Mouse (Mus musculus): ENCODE data around the gene Eif4e1b.

The Eif4e1b gene

DNA sequence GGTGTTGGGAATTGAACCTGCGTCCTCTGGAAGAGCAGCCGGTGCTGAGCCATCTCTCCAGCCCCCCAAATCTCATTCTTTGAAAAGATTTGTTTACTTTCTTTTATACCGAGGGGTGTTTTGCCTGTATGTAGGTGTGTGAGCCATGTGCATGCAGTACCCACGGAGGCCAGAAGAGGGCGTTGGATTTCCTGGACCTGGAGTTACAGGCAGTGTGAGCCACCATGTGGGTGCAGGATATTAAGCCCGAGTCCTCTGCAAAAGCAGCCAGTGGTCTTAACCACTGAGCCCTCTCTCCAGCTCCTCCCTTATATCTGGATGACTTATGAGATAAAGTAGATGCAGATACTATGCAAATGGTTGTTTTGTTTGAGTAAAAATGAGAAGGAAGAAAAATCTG, 19.2 kb downstream of the Eif4e1b start:
- no peak for DNase-seq

DNA sequence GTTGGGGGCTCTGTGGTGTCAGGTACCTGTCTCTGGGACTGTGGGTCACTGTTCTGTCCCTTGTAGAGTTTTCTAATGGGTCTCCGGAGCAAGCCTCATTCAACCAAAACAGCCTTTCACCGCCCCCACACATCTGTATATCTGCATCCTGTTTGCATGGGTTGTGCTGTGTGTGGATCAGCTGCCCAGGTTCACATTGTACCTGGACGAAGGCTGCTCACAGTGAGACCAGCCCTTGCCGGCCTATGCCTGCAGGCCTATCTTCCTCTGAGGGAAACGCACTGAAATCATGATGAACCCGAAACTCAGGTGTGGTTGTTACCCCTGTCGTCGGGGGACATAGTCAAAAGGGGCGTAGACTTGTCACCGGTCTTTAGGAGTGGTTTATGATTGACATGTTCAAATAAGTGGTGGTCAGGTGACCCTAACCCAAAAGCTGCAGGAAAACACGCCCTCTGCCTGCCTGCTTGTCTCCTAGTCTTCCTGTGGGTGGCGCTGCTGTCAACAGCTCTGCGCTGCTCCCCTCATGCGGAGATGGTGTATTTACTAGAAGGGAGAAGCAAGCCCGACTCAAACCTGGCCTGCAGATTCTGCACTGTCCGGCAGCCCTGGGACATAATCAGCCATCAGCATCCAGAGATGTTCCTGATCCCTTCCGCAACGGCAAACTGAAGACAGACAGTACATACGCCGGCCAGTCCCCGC, 21.5 kb downstream of the Eif4e1b start:
- DNase-seq = no peak

DNA sequence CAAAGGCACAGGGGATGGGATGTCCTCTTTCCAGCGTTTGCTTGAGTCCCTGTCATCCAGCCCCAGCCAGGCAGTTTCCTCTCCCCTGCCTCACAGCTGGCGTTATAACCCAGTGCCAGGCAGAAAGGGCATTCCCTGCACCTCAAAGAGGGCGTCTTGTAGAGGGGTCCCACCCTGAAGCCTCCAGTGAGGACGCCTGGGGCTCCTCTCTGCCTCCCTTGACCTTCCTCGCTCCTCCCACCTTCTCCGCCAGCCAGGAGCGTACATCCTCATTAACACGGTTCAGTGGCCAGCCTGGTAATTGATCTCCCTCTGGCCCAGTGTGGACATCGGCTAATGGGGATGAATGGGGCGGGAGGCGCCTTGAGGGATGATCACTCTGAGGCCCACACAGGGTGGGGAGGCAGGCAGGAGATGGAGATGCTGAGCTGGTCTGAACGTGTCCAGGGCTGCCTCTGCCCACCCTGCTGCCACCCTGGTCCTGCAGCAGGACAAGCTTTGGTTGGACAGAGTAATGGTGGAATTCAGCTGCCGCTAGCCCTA, 22.7 kb downstream of the Eif4e1b start:
- DNase-seq = no peak

DNA sequence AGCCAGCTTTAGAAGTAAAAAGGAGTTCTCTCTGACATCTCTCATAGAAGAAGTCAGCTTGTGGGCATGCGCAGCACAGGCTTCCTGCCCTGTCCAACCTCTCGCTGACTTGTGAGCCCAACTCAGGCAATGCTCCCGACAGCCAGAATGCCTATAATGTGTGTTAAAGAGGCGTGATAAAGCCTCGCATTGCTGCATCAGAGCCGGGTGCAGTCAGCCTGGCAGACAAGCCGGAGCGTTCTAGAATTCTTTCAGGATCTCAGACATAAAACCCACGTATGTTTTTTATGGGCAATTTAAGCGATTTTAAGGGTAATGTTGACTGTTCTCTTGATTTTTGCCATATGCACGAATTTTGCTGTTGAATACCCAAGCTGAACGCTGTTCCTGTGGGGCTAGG, 24.3 kb downstream of the Eif4e1b start:
- DNase-seq = no peak

DNA sequence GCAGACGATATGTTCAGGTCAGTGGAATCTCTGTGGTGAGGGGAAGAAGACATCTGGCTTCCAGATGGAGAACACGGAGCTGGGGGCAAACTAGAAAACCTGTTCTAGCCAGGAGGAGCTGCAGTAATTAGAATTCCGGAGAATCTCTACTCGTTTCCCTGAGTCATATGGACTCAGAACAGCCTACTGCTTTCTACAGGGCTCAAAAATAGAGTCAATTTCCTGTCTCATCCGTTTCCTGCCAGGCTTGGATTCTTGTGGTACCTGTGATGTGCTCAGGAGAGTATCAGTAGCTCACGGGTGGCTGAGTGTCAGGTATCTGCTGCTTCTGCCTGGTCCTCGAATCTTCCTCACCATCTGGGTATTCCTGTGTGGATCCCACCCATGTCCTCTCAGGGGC, 27.7 kb downstream of the Eif4e1b start:
- DNase-seq = no peak

DNA sequence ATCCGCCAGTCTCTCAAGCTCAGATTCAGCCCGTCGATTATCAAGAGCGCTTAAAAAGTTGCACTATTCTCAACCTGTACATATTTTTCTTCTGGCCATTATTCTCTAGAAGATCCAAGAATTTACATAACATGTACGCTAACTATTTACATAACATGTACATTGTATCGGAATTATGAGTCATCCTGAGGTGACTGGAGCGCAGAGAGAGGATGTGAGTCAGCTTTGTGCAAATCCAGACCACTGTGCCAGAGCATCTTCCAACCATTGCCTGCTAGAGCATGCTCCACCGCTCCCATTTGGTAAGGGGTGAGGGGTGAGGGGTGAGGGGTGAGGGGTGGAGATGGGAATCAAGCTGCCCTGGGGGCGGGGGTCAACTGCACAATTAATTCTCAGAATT, 29.6 kb downstream of the Eif4e1b start:
- DNase-seq = no peak

DNA sequence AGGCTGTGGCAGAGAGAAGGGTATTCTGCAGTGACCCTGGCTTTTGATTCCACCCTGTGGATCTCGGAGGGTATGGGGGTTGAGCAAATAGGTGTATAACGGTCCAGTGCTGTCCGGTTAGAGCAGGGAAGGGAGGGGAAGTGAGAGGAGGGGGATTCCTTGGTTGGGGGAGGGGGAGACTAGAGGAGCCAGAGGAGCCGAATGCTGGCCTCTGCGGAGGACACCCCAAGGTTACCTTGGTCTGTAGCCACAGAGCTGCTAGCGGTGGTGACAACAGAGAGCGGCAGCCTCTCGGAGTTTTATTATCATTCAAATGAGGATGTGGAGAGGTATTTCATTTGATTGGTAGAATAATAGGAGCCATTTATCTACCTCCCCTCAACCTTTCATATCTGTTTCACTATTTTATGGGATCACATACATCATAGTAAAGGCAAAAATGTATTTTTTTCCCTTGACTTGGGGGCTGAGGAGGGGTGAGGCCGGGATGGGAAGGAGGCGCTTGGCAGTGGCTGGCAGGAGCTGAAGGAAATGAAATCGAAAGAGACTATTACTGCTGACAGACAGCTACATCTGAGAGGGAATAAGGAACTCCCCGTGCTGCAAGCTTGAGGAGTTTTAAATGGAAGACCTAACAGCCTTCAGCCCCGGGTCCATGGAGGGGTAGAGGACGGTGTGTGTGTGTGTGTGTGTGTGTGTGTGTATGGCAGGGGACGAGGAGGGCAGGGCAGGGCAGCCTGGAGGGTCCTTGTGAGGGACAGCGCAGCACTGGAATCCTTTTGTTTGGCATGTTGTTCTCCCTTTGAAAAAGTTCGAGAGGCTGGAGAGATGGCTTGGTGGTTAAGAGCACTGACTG, 34.8 kb downstream of the Eif4e1b start:
- no peak for DNase-seq

DNA sequence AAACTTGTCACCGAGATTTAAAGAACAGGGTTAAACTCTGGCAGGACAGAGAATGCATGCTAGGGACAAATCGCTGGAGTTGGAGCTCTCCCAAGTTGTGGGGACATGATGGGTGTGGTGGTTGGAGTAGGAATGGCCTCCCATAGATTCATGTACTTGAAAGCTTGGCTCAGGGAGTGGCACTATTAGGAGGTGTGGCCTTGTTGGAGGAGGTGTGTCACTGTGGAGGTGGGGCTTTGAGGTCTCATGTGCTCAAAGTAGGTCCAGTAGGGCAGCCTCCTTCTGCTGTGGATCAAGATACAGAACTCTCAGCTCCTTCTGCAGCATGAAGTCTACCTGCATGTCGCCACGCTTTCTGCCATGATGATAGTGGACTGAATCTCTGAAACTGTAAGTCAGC, 37.3 kb downstream of the Eif4e1b start:
- DNase-seq = no peak

DNA sequence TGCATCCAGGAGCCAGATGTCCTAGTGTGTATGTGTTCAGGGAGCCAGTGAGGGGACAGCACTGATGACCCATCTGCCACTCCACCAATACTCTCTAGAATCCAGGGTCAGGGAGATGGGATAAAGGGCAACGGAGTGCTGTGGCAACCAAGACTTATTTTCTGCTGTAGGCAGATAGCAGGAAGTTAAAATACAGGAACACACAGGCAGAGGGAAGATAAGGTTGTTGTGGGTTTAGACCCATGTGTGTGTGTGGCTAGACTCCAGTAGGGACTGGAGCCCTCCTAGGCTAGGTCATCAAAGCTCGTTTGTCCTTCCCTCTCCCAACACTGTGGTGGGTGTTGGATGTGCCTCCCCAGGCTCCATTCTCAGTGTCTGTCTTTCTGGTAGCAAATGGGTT, 38.1 kb downstream of the Eif4e1b start:
- no peak for DNase-seq

DNA sequence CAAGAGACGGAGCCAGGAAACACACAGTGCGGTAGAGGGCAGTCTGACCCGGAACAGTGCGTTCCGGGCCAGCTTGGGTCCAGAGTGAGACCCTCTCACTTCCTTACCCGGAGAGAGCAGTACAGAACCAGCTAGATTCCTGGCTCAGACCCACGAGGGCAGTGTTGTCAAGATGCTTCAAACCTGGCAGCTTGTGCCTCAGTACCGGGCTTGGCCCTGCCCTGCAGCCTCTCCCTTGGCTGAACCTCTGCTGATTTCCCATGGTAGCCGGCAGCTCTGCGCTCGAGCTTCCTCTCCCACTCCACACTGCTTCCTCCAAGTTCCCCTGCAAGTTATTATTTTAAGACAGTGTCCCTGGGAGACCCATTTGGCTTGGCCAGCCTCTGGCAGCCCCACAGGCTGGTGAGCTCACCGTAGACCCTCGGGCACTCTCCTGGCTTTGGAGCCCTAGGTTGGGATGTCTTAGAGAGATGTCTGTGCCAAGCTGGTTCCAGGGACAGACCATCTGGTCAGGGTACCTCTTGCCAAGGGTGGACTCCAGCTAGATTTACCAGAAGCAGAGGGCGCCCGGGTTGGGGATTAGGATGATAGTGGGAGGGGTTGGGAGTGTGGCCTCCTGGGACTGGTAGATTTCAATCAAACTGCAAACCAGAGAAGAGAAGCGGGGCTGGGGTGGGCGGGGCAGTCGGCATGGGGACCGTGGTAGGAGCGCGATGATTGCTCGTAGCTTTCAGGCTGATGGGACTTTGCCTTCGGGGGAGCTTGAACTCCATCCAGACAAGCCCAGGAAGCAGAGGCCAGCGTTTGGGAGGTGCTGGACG, 40.5 kb downstream of the Eif4e1b start:
- peak; percentile 3 for DNase-seq

DNA sequence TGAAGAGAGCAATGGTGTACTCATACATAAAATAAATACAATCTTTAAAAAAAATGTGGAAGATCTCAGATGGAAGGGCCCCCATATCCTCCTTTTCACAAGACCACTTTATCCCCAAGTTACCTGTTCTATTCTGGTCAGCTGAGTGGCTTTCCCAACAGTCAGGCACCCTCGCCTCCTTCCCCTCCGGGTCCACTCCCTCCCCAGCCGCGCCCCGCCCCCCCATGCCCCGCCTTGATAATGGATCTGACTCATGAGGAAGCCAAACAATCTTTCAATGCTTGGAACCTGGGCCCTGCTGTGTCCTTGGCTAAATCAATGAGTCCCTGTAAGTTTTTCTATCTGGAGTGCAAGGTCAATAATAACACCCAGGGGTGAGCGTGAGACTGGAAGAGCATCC, 44.2 kb downstream of the Eif4e1b start:
- no peak for DNase-seq

DNA sequence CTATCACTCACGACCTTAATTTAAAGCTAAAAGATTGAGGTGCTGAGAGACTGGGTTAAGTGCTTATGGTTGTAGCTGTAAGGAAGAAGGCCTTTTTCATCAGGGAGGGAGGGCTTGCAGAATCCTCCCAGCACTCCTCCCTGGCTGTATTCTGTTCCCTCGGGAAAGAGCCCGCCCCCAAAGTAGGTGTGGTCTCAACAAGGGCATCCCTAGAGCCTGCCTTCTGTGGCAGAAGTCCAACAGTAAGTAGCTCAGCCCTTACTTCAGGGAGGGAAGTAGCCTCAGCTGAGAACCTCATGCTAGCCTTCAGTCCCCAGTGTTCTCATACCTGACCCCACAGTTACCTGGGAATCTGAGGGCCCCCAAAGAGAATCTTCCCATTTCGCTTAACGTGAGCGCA, 44.7 kb downstream of the Eif4e1b start:
- peak; percentile 5 for DNase-seq

DNA sequence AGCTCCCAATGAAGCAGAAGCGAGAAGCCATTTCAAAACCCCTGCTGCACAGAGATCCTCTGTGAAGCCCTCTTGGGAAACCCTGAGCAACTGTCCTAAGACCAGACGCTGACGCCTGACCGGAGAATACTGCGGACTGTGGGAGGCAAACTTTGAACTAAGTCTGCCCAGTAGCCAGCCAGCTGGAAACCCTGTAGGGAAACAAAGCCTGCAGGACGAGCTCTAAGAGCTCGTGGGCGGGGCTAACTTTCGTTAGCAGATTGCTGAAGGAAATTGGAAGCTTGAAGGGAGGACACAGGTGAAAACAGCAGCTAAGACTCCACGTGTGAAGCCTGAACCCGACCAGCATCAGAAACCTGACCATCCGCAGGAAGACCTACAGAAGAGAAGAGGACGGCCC, 45.7 kb downstream of the Eif4e1b start:
- DNase-seq = peak; percentile 28

DNA sequence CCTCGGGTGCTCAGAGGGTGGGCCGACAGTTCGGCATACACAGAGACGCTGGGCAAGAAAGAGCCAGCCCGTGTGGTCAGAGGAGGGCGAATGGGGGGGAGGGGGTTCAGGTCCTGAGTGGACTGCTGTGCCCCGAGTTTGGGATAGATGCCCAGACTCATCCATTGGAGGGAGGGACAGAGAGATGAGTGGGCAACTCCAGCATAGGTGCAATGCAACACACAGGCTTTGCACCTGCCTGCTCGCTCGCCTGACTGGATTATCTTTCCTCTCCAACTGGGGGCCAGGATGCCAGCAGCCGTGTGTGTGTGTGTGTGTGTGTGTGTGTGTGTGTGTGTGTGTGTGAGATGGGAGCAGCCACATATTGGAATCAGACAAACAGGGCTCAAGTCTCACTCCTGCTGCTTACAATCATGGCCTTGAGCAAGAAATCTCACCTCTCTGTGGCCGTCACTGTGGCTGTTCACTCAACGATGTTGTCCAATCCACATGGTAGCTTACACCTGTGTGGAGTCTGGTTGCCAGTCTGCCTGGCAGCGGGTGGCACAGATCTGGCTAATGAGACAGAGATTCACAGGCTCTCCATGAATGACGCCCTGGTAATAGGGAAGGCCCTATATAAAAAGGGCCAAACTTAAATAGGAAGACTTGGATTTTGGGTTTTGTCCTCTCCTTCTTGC, 52.7 kb downstream of the Eif4e1b start:
- DNase-seq = no peak

DNA sequence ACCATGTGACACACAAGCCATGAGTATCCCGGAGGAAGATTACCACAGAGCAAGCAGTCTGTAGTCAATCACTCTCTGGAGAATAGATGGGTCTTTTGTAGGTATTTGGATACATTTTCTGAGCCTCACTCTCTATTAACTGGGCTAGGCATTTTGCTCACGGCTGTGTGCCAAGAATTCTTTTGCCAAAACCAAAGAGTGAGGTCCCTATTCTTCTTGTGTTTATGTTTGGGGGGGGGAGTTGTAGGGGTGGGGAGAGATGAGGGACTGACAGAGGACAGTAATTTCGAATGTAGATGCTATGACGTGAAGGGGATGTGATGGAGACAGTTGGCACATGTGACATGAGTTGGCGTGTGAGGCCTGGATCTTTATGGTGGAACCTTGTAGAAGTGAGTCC, 53.3 kb downstream of the Eif4e1b start:
- no peak for DNase-seq

DNA sequence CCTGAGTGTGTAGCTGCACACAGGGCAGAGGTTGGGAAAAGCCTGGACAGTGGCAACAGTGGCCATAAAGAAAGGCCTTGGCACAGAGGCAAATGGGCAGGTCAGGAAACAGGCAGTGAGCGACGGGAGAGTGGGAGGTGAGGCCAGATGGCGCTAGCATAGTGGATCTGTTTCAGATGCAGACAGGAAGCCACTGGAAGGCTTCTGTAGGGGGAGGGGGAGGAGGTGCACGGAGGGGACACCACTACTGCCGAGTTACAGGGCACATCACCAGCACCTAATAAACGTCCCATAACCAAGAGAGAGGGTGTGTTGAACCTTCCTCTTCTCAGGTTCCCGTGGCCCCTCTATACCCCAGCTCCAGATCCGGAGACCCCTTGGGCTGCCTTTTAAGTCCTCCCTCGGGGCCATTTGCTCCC, 53.7 kb downstream of the Eif4e1b start:
- no peak for DNase-seq

Measured in kidney, adult 18-20 months (tissue).